Mouse (Mus musculus) midbrain, postnatal 0 days (tissue): ENCODE data around the gene Rubcn. TPM values are rescaled to one million over a fixed set of nuclear protein-coding genes. Genes with fewer than 3 reads are reported as not detected.
"Not testable (repeated sequence)": the region's sequence is repeated elsewhere in the genome, so short reads cannot be mapped to it uniquely, and the experiment has no call there.

Experiments
- ATAC-seq: fragments of 200-750 bp; cut with Nextera tagmentation; 2 replicates; pipeline ENCODE4 v1.8.0; 2017; ENCODE audit warnings: moderate number of reproducible peaks, mild to moderate bottlenecking, moderate TSS enrichment, moderate library complexity; ENCODE audit not compliant: low FRiP score
- DNase-seq: peaks from one replicate; pipeline ENCODE4 v3.0.0-alpha.2; 2015; ENCODE audit warnings: low spot score
- H3K27ac ChIP-seq: fragments of 300-500 bp; sonication (generic); 2 replicates; pipeline ENCODE4 v1.5.1; 2014; ENCODE audit warnings: low read depth, mild to moderate bottlenecking, low read length, mixed read lengths
- H3K27me3 ChIP-seq: fragments of 300-500 bp; sonication (generic); 2 replicates; pipeline ENCODE4 v1.6.1; 2014; ENCODE audit warnings: low read length, control low read depth, mixed read lengths; ENCODE audit not compliant: insufficient read depth
- H3K36me3 ChIP-seq: fragments of 300-500 bp; sonication (generic); 2 replicates; pipeline ENCODE4 v1.6.1; 2014; ENCODE audit warnings: low read length, control low read depth, mixed read lengths; ENCODE audit not compliant: insufficient read depth
- H3K4me1 ChIP-seq: fragments of 300-500 bp; sonication (generic); 2 replicates; pipeline ENCODE4 v1.6.1; 2014; ENCODE audit warnings: mild to moderate bottlenecking, control low read depth, antibody characterized with exemption, low read length, mixed read lengths; ENCODE audit not compliant: insufficient read depth
- H3K4me2 ChIP-seq: fragments of 300-500 bp; sonication (generic); 2 replicates; pipeline ENCODE4 v1.6.1; 2014; ENCODE audit warnings: low read depth, mild to moderate bottlenecking, low read length, mixed read lengths; ENCODE audit not compliant: poor library complexity, severe bottlenecking
- H3K4me3 ChIP-seq: fragments of 300-500 bp; sonication (generic); 2 replicates; pipeline ENCODE4 v1.5.1; 2014; ENCODE audit warnings: low read depth, mild to moderate bottlenecking, low read length, moderate library complexity
- H3K9ac ChIP-seq: fragments of 300-500 bp; sonication (generic); replicated peaks from 2 replicates; pipeline ENCODE4 v1.6.1; 2014; ENCODE audit warnings: mild to moderate bottlenecking, low read length, moderate library complexity, mixed read lengths; ENCODE audit not compliant: poor library complexity, severe bottlenecking
- H3K9me3 ChIP-seq: fragments of 300-500 bp; sonication (generic); 2 replicates; pipeline ENCODE4 v1.6.1; 2016; ENCODE audit warnings: low read length, control low read depth
- CTCF ChIP-seq: IDR thresholded peaks from 2 replicates; pipeline ENCODE4 v1.5.1; 2016; ENCODE audit warnings: antibody characterized with exemption, mild to moderate bottlenecking
- WGBS: fragments of 180-500 bp; shearing (Covaris S2); extraction: QIAGEN DNeasy Blood & Tissue Kit; methylation state at CpG from one replicate; pipeline ENCODE4 v1.1.7; 2014; 5-methylcytosine and 5-hydroxymethylcytosine counted together
- polyA plus RNA-seq: library from polyadenylated mRNA; unstranded; fragments of >200 nt; fragmentation: Nextera tagmentation; extraction: Ambion mirVana; gene quantifications from 2 replicates; pipeline ENCODE4 v1.2.1, GENCODE M21; 2015
- total RNA-seq: library from RNA; depleted of rRNA; stranded (reverse); fragments of >200 nt; gene quantifications from 2 replicates; pipeline ENCODE4 v1.2.3, GENCODE M21; 2014; rRNA removed

Rubcn gene
- total RNA-seq = 75.0 and 84.0 TPM in 2 replicates
- polyA plus RNA-seq = 25.5 TPM in 2 replicates

DNA sequence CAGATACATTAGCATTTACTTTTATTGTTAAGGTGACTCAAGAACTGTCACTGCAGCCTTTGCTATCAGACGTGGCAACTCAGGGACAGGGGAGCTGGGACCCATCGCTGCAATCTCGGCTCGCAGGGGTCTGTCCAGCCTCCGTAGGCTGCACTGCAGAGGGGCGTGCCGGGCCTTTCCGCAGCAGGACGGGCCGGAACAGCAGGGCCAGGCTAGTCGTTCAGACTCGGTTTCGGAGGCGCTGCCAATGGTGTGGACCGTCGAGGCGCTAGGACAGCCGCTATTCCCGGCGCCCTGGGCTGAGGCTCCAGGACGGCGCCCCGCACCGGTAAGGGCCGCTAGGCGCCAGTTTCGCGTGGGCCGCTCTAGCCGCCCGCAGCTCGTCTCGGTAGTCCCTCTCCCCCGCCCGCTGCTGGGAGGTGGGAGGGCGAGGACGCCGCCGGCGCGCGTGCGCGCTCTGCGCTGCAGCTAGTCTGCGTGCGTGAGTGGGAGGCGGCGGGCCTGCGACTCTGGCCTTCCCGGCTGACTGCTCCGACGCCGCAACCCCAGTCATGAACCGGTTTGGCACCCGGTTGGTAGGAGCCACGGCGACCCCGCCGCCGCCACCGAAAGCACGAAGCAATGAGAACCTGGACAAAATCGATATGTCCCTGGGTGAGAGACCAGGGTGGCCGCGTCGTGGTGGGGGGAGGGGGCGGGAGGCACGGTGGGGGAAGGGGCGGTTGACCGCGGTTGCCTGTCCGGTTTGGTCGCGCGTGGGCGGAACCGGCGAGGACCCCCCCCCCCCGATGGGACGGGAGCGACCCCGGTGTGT lies at the start of gene Rubcn, which contains the start of gene Fyttd1:
TSS of gene Rubcn (minus strand) at position 424 of the 814 bp plus-strand sequence.
TSS of gene Fyttd1 (plus strand) at position 158 of the 814 bp plus-strand sequence.
- no peaks in the 10 kb centered on the region for H3K9me3 ChIP-seq
- peak within 1 kb of the TSS; percentile 93 for H3K9ac ChIP-seq
- DNase-seq = peak; percentile 97
- H3K4me1 ChIP-seq = peaks cover 8% of the 10 kb centered on the region; the same call in 1 of the 2 replicates
- WGBS = under 1% methylated on average over 76 of the region's 83 CpGs
- H3K36me3 ChIP-seq = no peaks in the 10 kb centered on the region
- H3K27ac ChIP-seq = peak within 1 kb of the TSS; percentile 83
- peak within 1 kb of the TSS; percentile 88 for H3K4me3 ChIP-seq
- peak within 1 kb of the TSS; percentile 78 for H3K4me2 ChIP-seq
- peak; percentile 69 for TF ChIP-seq CTCF
- H3K27me3 ChIP-seq = no peaks in the 10 kb centered on the region
- ATAC-seq = peak; percentile 98

DNA sequence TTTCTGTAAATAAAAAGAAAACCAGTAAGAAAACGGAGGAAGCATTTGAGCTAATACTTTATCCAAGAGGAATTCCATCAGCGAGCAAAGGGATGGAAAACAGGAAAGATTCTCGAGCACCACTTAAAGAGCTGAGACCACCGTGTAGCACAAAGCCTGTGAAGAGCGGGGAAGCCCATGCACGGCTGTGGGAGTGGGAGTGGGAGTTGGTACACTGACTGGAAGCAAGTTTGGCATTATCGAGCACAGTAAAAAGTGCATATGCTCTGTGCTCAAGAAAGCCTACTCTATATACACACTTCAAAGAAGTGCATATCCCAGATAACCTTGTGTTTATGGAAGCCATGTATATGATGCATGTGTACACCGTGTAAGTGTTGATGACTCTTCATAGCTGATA lies 49.5 kb upstream of the Rubcn start:
- H3K4me1 ChIP-seq = no peaks in the 10 kb centered on the region
- H3K9me3 ChIP-seq = no peaks in the 10 kb centered on the region
- H3K9ac ChIP-seq = no peak overlapping the region
- no peak overlapping the region for H3K4me3 ChIP-seq
- no peak overlapping the region for H3K27ac ChIP-seq
- WGBS = 97% methylated on average over 8 of the region's 8 CpGs
- H3K36me3 ChIP-seq = no peaks in the 10 kb centered on the region
- no peaks in the 10 kb centered on the region for H3K27me3 ChIP-seq
- H3K4me2 ChIP-seq = no peak overlapping the region
- TF ChIP-seq CTCF = no peak
- DNase-seq (no peak), ATAC-seq (no peak)

DNA sequence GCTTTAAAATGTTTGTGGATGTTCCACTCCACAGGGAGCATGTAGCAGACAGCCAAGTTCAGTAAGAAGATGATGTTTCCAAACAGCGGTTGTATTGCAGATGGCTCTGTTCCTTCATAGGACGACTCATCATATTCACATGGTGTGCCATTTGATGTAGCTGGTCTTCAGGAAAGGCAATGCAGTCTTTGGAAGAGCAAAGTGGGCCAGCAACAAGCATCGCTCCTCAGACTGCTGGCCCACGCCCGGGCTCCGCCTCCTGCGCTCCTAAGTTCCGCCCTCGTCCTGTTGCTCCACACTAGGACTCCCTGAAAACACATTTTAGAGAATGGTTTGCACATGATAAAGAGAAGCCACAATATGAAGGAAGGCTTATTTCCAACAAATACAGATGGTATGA lies 49.1 kb upstream of the Rubcn start:
- not testable (repeated sequence) for H3K4me1 ChIP-seq, ATAC-seq, H3K9me3 ChIP-seq, H3K4me2 ChIP-seq, H3K27ac ChIP-seq, H3K4me3 ChIP-seq, H3K9ac ChIP-seq, DNase-seq, H3K27me3 ChIP-seq, H3K36me3 ChIP-seq
- WGBS = 92% methylated on average over 9 of the region's 9 CpGs

DNA sequence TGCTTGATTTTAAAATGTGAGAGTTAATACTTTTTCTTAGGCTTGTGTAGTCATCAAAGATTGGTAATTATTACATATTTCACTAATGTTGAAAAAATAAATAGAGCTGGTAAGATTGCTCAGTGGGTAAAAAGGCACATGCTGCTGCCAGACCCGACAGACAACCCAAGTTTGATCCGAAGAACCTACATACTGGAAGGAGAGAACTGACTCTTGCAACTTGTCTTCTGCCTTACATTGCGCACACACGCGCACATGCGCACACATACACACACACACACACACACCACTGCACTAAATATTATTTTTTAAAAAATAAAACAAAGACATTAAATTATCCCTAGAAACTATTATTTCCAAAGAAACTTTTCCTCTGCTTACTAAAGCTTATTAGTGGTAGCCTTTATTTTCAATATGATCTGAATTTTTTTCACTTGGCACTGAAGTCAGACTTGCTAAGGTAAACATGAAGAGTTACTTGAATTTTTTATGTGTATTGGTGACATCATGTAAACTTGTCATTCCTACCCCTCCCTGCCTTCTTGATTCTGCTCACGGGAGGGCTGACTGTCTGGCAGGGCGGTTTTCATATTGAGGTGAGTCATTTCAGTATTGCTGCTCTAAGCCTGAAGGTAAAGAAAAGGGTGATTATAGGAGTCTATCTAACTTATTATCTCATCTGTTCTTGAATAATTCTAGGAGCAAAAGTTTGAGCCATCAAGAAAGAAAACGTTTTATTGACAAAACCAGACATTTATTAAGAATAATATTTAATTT lies 37.9 kb upstream of the Rubcn start:
- peak overlapping the region; percentile 85 for H3K4me3 ChIP-seq
- H3K36me3 ChIP-seq = no peaks in the 10 kb centered on the region
- H3K4me1 ChIP-seq = no peaks in the 10 kb centered on the region
- H3K4me2 ChIP-seq = peak overlapping the region; percentile 72
- WGBS = 66% methylated on average over 9 of the region's 9 CpGs
- no peak for TF ChIP-seq CTCF
- ATAC-seq (no peak), DNase-seq (no peak)
- H3K9ac ChIP-seq = no peak overlapping the region
- H3K27ac ChIP-seq = no peak overlapping the region
- no peaks in the 10 kb centered on the region for H3K9me3 ChIP-seq
- H3K27me3 ChIP-seq = no peaks in the 10 kb centered on the region

DNA sequence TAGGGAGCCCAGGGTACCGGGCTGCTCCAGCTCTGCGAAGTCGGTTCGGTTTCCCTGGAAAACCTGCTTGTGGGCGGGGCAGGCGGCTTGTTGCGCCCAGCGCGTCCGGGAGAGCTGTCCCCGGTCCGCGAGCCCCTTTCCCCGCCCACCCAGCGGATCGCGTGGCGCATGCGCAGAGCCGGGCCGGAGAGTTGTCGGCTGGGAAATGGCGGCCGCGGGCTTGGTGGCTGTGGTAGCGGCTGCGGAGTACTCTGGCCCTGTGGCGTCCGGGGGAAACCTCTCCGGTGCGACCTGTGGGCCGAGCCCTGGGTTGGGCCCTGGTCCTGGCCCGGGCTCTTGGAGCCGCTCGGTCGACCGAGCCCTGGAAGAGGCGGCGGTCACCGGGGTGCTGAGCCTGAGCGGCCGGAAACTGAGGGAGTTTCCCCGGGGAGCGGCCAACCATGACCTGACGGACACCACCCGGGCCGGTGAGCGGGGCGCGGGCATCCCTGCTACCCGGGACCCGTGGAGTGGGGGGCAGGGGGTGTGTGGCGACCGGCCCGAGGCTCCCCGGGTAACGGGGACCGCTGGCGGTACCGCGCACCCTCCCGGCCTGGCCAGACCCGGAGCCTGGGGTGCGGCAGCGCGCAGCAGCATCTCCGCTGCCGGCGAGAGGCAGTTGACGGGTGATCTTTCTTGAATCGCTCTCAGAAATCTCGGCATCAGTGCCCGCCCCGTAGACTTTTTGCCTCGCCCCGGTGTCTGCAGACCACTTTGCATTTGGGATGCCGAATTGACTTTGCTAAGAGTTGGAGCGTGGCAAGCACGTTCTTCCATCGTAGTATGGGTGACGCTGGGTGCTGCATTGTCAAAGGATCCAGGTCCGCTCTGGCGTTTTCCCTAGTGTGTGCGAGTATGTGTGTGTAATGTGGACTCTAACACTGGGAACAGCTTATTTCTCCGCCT lies 36.6 kb upstream of the Rubcn start, which contains the start of gene Lrch3:
TSS of gene Lrch3 (plus strand) at position 164 of the 945 bp plus-strand sequence.
- peak within 1 kb of the TSS; percentile 85 for H3K4me3 ChIP-seq
- DNase-seq = peak; percentile 93
- peak within 1 kb of the TSS; percentile 85 for H3K27ac ChIP-seq
- H3K9me3 ChIP-seq = no peaks in the 10 kb centered on the region
- H3K27me3 ChIP-seq = no peaks in the 10 kb centered on the region
- under 1% methylated on average over 70 of the region's 85 CpGs for WGBS
- peak; percentile 94 for ATAC-seq
- H3K4me2 ChIP-seq = peak within 1 kb of the TSS; percentile 72
- no peaks in the 10 kb centered on the region for H3K4me1 ChIP-seq
- H3K9ac ChIP-seq = peak within 1 kb of the TSS; percentile 88
- no peaks in the 10 kb centered on the region for H3K36me3 ChIP-seq
- no peak for TF ChIP-seq CTCF
